19 mouse cellular contexts compared by ENCODE assay signal in genomic region chr17:60234519-60234918, GRCm38 (mm10).
A peak's percentile ranks its signal among the peaks of the same experiment; 100 is the strongest.
DNase-seq lines count a peak whose midpoint lies in the region; ATAC-seq and TF ChIP-seq lines count a peak whose summit lies in the region.
"Had no signal": no experiment of that assay in that cellular context is flagged by ENCODE, and none has a peak within 500 bp of the region (broad histone marks: within the 10 kb centered on the region; RNA-seq: fewer than 3 reads in every experiment).

No protein-coding gene starts in this region.

- no peak for TF ChIP-seq CTCF in hindbrain, postnatal 0 days (IDR thresholded peaks at IDR 0.05; ENCODE audit: low read depth)
- TF ChIP-seq CTCF in lung, adult 2 months (IDR thresholded peaks at IDR 0.05; ENCODE audit: insufficient read depth, low read length), result no peak
- TF ChIP-seq CTCF in gastrocnemius, adult 2 months (IDR thresholded peaks at IDR 0.05), result no peak

- no peak for DNase-seq in hindbrain, postnatal 0 days (ENCODE audit: low spot score)
- peak; percentile 38 for DNase-seq in forebrain, embryonic 14.5 days (ENCODE audit: low spot score)
- DNase-seq in lung, adult 2 months, result no peak
- no peak for DNase-seq in kidney, adult 18-20 months
- DNase-seq in gastrocnemius, adult 2 months, result no peak
- DNase-seq: cerebellum, adult 11-12 months; cerebellum, postnatal 10 days; kidney, adult 8-10 months; kidney, postnatal 14 days; left cerebral cortex, postnatal 4 days; thymus, adult 2 months had no signal

- H3K9ac ChIP-seq in hindbrain, embryonic 12.5 days, result no peak overlapping the region
- H3K9ac ChIP-seq in hindbrain, postnatal 0 days (replicated peaks; ENCODE audit: low read length), result no peak overlapping the region
- H3K9ac ChIP-seq in forebrain, embryonic 14.5 days (ENCODE audit: low read length), result no peak overlapping the region
- no peak overlapping the region for H3K9ac ChIP-seq in hindbrain, embryonic 15.5 days
- H3K9ac ChIP-seq: limb, embryonic 15.5 days; liver, embryonic 14.5 days; stomach, embryonic 15.5 days had no signal

- no peaks in the 10 kb centered on the region for H3K9me3 ChIP-seq in hindbrain, embryonic 12.5 days (replicated peaks)
- no peaks in the 10 kb centered on the region for H3K9me3 ChIP-seq in hindbrain, postnatal 0 days (ENCODE audit: low read length)
- no peaks in the 10 kb centered on the region for H3K9me3 ChIP-seq in forebrain, embryonic 14.5 days (replicated peaks; ENCODE audit: control insufficient read depth, low read length)
- no peaks in the 10 kb centered on the region for H3K9me3 ChIP-seq in hindbrain, embryonic 15.5 days
- H3K9me3 ChIP-seq: embryonic facial prominence, embryonic 10.5 days; limb, embryonic 15.5 days; stomach, embryonic 15.5 days had no signal

- peak; percentile 87 for ATAC-seq in hindbrain, embryonic 12.5 days (ENCODE audit: low FRiP score)
- no peak for ATAC-seq in hindbrain, postnatal 0 days
- ATAC-seq in forebrain, embryonic 14.5 days, result peak; percentile 82
- peak; percentile 59; the same call in 1 of the 2 replicates for ATAC-seq in hindbrain, embryonic 15.5 days (ENCODE audit: low FRiP score, low read depth)
- ATAC-seq: inflammation-experienced regulatory T-cells, adult 6 months had no signal

- H3K4me3 ChIP-seq in hindbrain, embryonic 12.5 days, result no peak overlapping the region
- no peak overlapping the region for H3K4me3 ChIP-seq in hindbrain, postnatal 0 days (ENCODE audit: low read length)
- H3K4me3 ChIP-seq in forebrain, embryonic 14.5 days (ENCODE audit: low read depth, low read length), result no peak overlapping the region
- H3K4me3 ChIP-seq in hindbrain, embryonic 15.5 days, result no peak overlapping the region
- H3K4me3 ChIP-seq in lung, adult 2 months (replicated peaks; ENCODE audit: extremely low read depth, low read depth, low read length), result no peak overlapping the region
- no peak overlapping the region for H3K4me3 ChIP-seq in gastrocnemius, adult 2 months
- H3K4me3 ChIP-seq: embryonic facial prominence, embryonic 10.5 days; limb, embryonic 15.5 days; stomach, embryonic 15.5 days had no signal

- WGBS in hindbrain, embryonic 12.5 days, result 50% methylated on average over 2 of the region's 2 CpGs
- WGBS in hindbrain, postnatal 0 days, result 34% methylated on average over 2 of the region's 2 CpGs
- WGBS in forebrain, embryonic 14.5 days, result 56% methylated on average over 2 of the region's 2 CpGs
- WGBS in hindbrain, embryonic 15.5 days, result 42% methylated on average over 2 of the region's 2 CpGs
- WGBS in lung, adult 2 months, result 78% methylated on average over 2 of the region's 2 CpGs

- intact Hi-C loops in gastrocnemius, adult 2 months (cut with DNase I), result no loop called here

- H3K27me3 ChIP-seq in hindbrain, embryonic 12.5 days, result no peaks in the 10 kb centered on the region
- H3K27me3 ChIP-seq in hindbrain, postnatal 0 days (ENCODE audit: insufficient read depth, low read length), result no peaks in the 10 kb centered on the region
- H3K27me3 ChIP-seq in forebrain, embryonic 14.5 days (replicated peaks; ENCODE audit: control insufficient read depth, insufficient read depth, low read length), result no peaks in the 10 kb centered on the region
- H3K27me3 ChIP-seq in hindbrain, embryonic 15.5 days, result no peaks in the 10 kb centered on the region
- H3K27me3 ChIP-seq: limb, embryonic 15.5 days; stomach, embryonic 15.5 days had no signal

- no peak overlapping the region for H3K27ac ChIP-seq in hindbrain, embryonic 12.5 days
- H3K27ac ChIP-seq in hindbrain, postnatal 0 days, result no peak overlapping the region
- H3K27ac ChIP-seq in forebrain, embryonic 14.5 days (ENCODE audit: low read depth, low read length), result no peak overlapping the region
- no peak overlapping the region for H3K27ac ChIP-seq in hindbrain, embryonic 15.5 days (replicated peaks)
- no peak overlapping the region for H3K27ac ChIP-seq in gastrocnemius, adult 2 months
- H3K27ac ChIP-seq: embryonic facial prominence, embryonic 10.5 days; limb, embryonic 15.5 days; liver, embryonic 14.5 days; macrophage; stomach, embryonic 15.5 days had no signal

- H3K4me2 ChIP-seq in hindbrain, embryonic 12.5 days (replicated peaks), result no peak overlapping the region
- no peak overlapping the region for H3K4me2 ChIP-seq in hindbrain, postnatal 0 days (ENCODE audit: low read depth, low read length)
- H3K4me2 ChIP-seq in forebrain, embryonic 14.5 days (ENCODE audit: low read length), result no peak overlapping the region
- H3K4me2 ChIP-seq in hindbrain, embryonic 15.5 days, result no peak overlapping the region
- H3K4me2 ChIP-seq: limb, embryonic 15.5 days; stomach, embryonic 15.5 days had no signal

- TF ChIP-seq POLR2A in lung, adult 2 months (IDR thresholded peaks at IDR 0.05; ENCODE audit: borderline replicate concordance, extremely low read depth, low read depth, low read length), result no peak

- no peaks in the 10 kb centered on the region for H3K36me3 ChIP-seq in hindbrain, embryonic 12.5 days
- H3K36me3 ChIP-seq in hindbrain, postnatal 0 days (ENCODE audit: insufficient read depth, low read length), result no peaks in the 10 kb centered on the region
- no peaks in the 10 kb centered on the region for H3K36me3 ChIP-seq in forebrain, embryonic 14.5 days (ENCODE audit: control insufficient read depth, insufficient read depth, low read length)
- H3K36me3 ChIP-seq in hindbrain, embryonic 15.5 days, result no peaks in the 10 kb centered on the region
- H3K36me3 ChIP-seq: embryonic facial prominence, embryonic 10.5 days; limb, embryonic 15.5 days; stomach, embryonic 15.5 days had no signal

- no peaks in the 10 kb centered on the region for H3K4me1 ChIP-seq in hindbrain, embryonic 12.5 days
- H3K4me1 ChIP-seq in hindbrain, postnatal 0 days (ENCODE audit: insufficient read depth, low read length), result no peaks in the 10 kb centered on the region
- H3K4me1 ChIP-seq in forebrain, embryonic 14.5 days (ENCODE audit: control insufficient read depth, insufficient read depth, low read length), result no peaks in the 10 kb centered on the region
- H3K4me1 ChIP-seq in hindbrain, embryonic 15.5 days (replicated peaks), result no peaks in the 10 kb centered on the region
- no peaks in the 10 kb centered on the region for H3K4me1 ChIP-seq in lung, adult 2 months (ENCODE audit: control insufficient read depth, insufficient read depth, low read length)
- H3K4me1 ChIP-seq: embryonic facial prominence, embryonic 10.5 days; limb, embryonic 15.5 days; stomach, embryonic 15.5 days had no signal
